Mouse (Mus musculus) cortical plate, adult 2 months (tissue): Measurements from ENCODE around the gene Man1a. TPM values are rescaled to one million over a fixed set of nuclear protein-coding genes. Genes with fewer than 3 reads are reported as not detected.

Source experiments
- H3K27ac ChIP-seq: fragments of 200-500 bp; 2 replicates; pipeline ENCODE4 v1.5.1; 2012; ENCODE audit warnings: low read length, control low read depth, inconsistent platforms; ENCODE audit not compliant: insufficient read depth
- H3K4me1 ChIP-seq: fragments of 200-500 bp; 2 replicates; pipeline ENCODE4 v1.6.1; 2011; ENCODE audit warnings: low read length; ENCODE audit not compliant: control insufficient read depth, insufficient read depth
- H3K4me3 ChIP-seq: fragments of 200-500 bp; 2 replicates; pipeline ENCODE4 v1.5.1; 2011; ENCODE audit warnings: mild to moderate bottlenecking, low read length, control low read depth; ENCODE audit not compliant: insufficient read depth
- CTCF ChIP-seq: fragments of 200-500 bp; IDR thresholded peaks from 2 replicates; pipeline ENCODE4 v1.5.1; 2011; ENCODE audit warnings: mild to moderate bottlenecking, control low read depth, low read length; ENCODE audit not compliant: insufficient read depth; ENCODE audit errors: extremely low read depth
- POLR2A ChIP-seq: fragments of 200-500 bp; IDR thresholded peaks from 2 replicates; pipeline ENCODE4 v1.6.1; 2011; ENCODE audit warnings: mild to moderate bottlenecking, low read length, control low read depth; ENCODE audit not compliant: insufficient read depth; ENCODE audit errors: extremely low read depth
- polyA plus RNA-seq: library from polyadenylated mRNA; depleted of rRNA; stranded (reverse); fragments of >200 nt; gene quantifications from 2 replicates; pipeline ENCODE4 v1.2.3, GENCODE M21; 2012

Gene Man1a
- polyA plus RNA-seq, 1 experiment, result 14.6 TPM

DNA sequence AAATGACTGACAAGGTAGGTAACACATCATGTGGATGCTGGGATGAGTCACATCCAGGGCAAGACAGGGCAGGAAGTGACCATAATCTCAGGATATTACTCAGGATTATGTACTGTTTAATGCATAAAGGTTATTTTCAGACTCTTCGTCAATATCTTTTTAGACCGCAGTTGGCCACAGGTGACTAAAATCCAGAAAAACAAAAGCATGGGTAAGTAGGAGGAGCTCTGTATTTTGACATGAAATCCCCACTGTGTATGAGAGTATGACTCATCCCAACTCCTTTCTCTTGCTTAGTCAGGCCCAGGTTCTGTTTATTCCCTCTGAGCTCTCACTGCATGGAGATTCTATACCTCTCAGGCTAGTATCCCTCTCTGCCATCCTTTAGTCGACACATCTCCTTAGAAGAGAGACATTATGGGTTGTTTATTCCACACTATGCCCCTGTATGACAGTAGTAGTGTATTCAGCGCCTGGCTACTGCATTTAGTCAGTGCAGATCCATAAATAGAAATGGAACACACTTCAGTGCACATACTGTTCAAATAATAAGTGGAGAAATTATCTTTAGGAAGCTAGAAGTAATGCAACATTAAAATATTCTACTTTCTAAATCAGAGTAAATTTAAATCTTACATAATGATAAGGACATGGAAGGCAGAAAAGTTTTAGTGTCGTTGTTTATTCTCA lies 49.5 kb downstream of the Man1a start:
- TF ChIP-seq CTCF (no peak), POLR2A (no peak)
- no peak overlapping the region; the same call in 1 of the 2 replicates for H3K27ac ChIP-seq
- peaks cover 1% of the 10 kb centered on the region; the same call in 1 of the 2 replicates for H3K4me1 ChIP-seq
- no peak overlapping the region for H3K4me3 ChIP-seq

DNA sequence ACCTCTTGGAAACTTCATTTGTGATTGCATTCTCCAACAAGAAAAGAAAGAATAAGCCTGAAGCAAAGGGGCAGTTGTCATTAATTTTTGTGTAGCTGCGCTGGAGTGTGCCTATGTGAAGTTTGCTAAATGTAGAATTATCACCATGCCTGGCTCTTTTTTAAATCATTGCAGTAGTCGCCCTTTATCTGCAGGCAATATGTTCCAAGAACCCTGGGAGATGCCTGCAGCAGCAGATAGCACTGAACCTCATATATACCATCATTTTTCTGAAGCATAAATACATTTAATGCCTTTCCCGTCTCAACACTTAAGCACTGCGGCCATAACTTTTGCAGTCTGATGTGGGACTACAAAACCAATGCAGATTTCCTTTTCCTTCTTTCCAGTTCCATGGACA lies 50.3 kb downstream of the Man1a start:
- Histone ChIP-seq H3K27ac (no peak overlapping the region), H3K4me3 (no peak overlapping the region), H3K4me1 (peaks cover 1% of the 10 kb centered on the region; the same call in 1 of the 2 replicates)
- TF ChIP-seq CTCF, result no peak
- no peak for TF ChIP-seq POLR2A

DNA sequence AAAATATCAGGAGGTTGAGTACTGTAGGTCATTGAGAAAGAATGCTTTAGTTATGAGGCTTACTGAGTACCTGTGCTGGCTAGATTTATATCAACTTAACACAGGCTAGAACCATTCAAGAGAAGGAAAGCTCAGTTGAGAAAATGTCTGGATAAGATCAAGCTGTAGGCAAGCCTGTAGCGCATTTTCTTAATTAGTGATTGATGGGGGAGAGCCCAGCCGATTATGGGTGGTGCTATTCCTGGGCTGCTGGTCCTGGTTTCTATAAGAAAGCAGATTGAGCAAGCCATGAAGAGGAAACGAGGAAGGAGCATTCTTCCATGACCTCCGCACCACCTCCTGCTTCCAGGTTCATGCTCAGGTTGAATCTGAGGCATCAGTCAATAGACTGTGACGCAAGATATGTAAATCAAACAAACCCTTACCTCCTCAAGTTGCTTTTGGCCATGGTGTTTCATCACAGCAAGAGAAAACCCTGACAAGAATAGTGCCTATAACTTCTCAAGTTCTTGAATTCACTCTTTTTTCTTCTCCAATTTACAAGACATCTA lies 58.4 kb downstream of the Man1a start:
- no peak overlapping the region for H3K4me3 ChIP-seq
- no peaks in the 10 kb centered on the region for H3K4me1 ChIP-seq
- H3K27ac ChIP-seq, result no peak overlapping the region
- TF ChIP-seq CTCF (no peak), POLR2A (no peak)

DNA sequence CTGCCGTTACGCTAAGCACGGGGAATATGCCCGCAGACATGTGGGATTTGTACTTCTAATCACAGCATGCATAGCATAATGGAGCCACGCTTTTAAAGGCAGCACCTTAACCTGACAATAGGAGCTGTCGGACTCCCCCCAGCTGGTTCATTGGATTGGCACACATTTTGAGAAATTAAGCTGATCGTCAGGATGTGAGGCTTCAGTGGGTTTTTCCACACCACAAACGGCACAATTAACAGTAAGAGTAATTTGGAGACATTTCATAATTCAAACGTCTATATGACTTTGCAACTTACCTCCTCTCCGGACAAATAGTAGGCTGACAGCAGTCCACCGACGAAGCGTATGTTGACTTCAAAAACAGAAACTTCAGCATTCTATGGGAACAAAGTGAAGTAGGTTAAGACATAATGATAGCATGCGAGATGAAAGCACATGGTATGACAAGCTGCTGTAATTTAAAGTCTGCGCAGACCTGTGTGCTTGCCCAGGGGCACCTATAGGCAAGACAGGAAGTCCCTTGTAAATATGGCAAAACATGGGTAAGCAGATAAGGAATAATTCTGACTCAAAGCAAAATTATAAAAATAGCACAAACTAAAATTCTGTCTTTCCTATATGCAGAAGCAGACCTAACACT lies 62.2 kb downstream of the Man1a start:
- Histone ChIP-seq H3K4me3 (no peak overlapping the region), H3K27ac (no peak overlapping the region), H3K4me1 (no peaks in the 10 kb centered on the region)
- TF ChIP-seq POLR2A, result no peak
- no peak for TF ChIP-seq CTCF

DNA sequence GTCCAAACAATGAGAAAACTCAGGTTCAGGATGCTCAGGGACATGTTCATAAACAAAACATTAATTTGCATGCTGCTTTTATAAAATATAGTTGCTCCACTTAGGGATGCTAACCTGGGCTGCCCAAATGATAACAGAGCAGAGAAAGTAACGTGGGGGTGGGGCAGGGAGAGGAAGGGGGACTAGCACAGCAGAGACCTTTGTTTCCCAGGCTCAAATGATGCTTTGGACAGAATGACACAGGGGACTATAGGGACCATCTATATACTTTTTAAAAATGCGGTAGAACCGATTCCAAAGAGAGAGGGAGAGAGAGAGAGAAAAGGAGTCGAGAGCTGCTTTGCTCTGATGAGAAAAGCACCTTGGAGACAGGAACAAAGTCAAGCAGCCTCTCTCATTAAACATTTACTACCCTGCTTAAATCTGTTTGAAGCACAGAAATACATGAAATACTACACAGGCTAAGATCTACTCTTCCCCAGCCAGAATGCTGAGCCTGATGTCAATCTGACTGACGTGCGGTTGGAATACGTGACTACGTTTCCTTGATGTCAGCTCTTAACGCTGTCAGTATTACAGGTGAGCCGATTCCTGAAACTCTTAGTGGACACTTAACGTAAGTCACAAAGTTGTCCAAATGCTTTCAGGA lies 63.1 kb downstream of the Man1a start:
- TF ChIP-seq POLR2A (no peak), CTCF (no peak)
- no peaks in the 10 kb centered on the region for H3K4me1 ChIP-seq
- no peak overlapping the region for H3K27ac ChIP-seq
- no peak overlapping the region for H3K4me3 ChIP-seq

DNA sequence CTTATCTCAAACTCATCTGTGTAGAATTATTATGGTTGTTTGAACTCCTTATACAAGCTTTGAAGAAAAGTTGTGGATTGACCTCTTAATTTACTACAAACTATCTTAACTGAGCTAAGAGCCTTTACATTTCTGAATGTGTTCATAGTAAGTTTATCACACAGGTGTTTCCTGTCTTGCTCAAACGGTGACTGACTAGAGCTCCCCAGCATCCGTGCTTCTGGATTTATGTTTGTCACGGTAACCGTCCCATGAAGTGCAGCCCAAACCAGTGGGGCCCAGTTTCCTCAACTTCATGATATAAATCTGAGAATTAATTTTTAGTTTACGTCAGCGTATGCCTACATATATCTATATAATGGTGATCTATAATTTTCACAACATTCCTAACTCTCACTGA lies 67.3 kb downstream of the Man1a start:
- TF ChIP-seq POLR2A (no peak), CTCF (no peak)
- Histone ChIP-seq H3K4me3 (no peak overlapping the region), H3K4me1 (no peaks in the 10 kb centered on the region), H3K27ac (no peak overlapping the region)

DNA sequence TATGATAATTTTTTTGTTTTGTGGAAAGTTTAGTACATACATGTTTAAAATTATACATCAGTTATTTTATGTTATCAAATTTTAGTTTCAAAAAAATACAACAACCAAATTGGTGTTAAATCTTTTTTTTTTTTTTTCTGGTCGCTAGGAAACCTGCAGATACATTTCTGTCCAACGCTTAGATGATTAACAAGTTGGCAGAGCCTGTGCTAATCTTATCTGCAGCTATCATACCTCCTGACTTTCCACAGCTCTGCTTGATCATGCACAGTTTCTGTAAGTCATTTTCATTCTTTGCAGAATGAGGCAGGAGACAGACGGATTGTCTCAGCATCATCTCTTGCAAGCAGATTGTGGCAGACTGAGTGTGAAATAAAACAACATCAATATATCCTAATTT lies 69.5 kb downstream of the Man1a start:
- Histone ChIP-seq H3K4me3 (no peak overlapping the region), H3K4me1 (no peaks in the 10 kb centered on the region), H3K27ac (no peak overlapping the region)
- no peak for TF ChIP-seq CTCF
- no peak for TF ChIP-seq POLR2A

DNA sequence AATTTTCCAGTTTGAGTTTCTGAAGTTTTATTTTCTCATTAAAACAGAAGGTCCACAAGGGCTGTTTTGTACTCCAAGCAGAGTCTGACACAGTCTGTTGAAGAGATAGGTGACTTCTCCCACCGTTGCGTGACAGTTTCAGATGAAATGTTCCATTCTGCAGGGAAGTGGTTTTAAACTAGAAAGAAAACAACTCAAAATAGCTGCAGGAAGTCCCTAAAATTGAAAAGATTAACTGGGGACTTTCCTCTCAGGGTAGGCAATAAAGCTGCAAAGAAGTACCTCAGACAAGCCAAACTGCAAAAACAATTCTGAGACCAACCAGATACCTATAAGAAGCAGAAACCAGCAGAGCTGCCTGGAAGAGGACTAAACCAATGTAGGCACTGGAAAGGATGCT lies 70.6 kb downstream of the Man1a start:
- Histone ChIP-seq H3K4me1 (no peaks in the 10 kb centered on the region), H3K4me3 (no peak overlapping the region), H3K27ac (no peak overlapping the region)
- TF ChIP-seq POLR2A, result no peak

DNA sequence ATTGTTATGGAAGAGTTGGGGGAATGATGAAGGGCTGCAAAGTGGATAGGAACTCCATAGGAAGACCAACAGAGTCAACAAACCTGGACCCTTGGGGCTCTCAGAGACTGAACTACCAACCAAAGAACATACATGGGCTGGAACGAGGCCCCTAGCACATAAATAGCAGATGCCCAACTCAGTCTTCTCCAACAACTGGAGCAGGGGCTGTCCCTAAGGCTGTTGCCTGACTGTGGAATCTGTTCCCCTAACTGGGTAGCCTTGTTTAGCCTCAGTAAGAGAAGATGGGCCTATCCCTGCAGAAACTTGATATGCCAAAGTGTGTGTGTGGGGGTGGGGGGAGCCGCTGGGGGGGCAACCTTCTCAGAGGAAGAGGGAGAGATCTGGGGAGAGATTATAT lies 73.5 kb downstream of the Man1a start:
- H3K4me1 ChIP-seq, result no peaks in the 10 kb centered on the region
- TF ChIP-seq POLR2A (no peak), CTCF (no peak)
- H3K4me3 ChIP-seq, result no peak overlapping the region

More for the DNA sequence above, 73.5 kb downstream of the Man1a start:
- no peak overlapping the region for H3K27ac ChIP-seq
